Mouse (Mus musculus) heart, embryonic 13.5 days (tissue): ENCODE measurements around the gene Atoh8. TPM values are rescaled to one million over a fixed set of nuclear protein-coding genes. Genes with fewer than 3 reads are reported as not detected.
A peak's percentile ranks its signal among the peaks of the same experiment; 100 is the strongest.

Experiments
- ATAC-seq: fragments of 200-750 bp; cut with Nextera tagmentation; 2 replicates; pipeline ENCODE4 v1.8.0; 2017; ENCODE audit warnings: moderate TSS enrichment; ENCODE audit not compliant: insufficient number of reproducible peaks, low FRiP score, low TSS enrichment; ENCODE audit errors: extremely low read depth
- H3K27ac ChIP-seq: fragments of 300-500 bp; sonication (generic); replicated peaks from 2 replicates; pipeline ENCODE4 v1.5.1; 2015; ENCODE audit warnings: moderate library complexity, mild to moderate bottlenecking, inconsistent platforms
- H3K27me3 ChIP-seq: fragments of 300-500 bp; sonication (generic); replicated peaks from 2 replicates; pipeline ENCODE4 v1.6.1; 2015; ENCODE audit warnings: mild to moderate bottlenecking, inconsistent platforms
- H3K36me3 ChIP-seq: fragments of 300-500 bp; sonication (generic); 2 replicates; pipeline ENCODE4 v1.6.1; 2015; ENCODE audit warnings: mild to moderate bottlenecking, inconsistent platforms
- H3K4me1 ChIP-seq: fragments of 300-500 bp; sonication (generic); 2 replicates; pipeline ENCODE4 v1.6.1; 2015; ENCODE audit warnings: inconsistent platforms
- H3K4me2 ChIP-seq: fragments of 300-500 bp; sonication (generic); 2 replicates; pipeline ENCODE4 v1.6.1; 2015; ENCODE audit warnings: inconsistent platforms, mild to moderate bottlenecking, moderate library complexity
- H3K4me3 ChIP-seq: fragments of 300-500 bp; sonication (generic); 2 replicates; pipeline ENCODE4 v1.5.1; 2015; ENCODE audit warnings: moderate library complexity, mild to moderate bottlenecking, inconsistent platforms
- H3K9ac ChIP-seq: fragments of 300-500 bp; sonication (generic); 2 replicates; pipeline ENCODE4 v1.6.1; 2015; ENCODE audit warnings: inconsistent platforms, mild to moderate bottlenecking, moderate library complexity
- H3K9me3 ChIP-seq: fragments of 300-500 bp; sonication (generic); 2 replicates; pipeline ENCODE4 v1.6.1; 2016; ENCODE audit warnings: inconsistent platforms
- WGBS: fragments of 180-500 bp; shearing (Covaris S2); methylation state at CpG from one replicate; pipeline ENCODE4 v1.1.7; 2015; ENCODE audit warnings: mixed read lengths; 5-methylcytosine and 5-hydroxymethylcytosine counted together
- polyA plus RNA-seq: library from polyadenylated mRNA; unstranded; fragments of >200 nt; fragmentation: Nextera tagmentation; extraction: Ambion mirVana; gene quantifications from 2 replicates; pipeline ENCODE4 v1.2.1, GENCODE M21; 2015

Atoh8 gene
- polyA plus RNA-seq, 1 experiment from 2014 or later, result 13.7 TPM

DNA sequence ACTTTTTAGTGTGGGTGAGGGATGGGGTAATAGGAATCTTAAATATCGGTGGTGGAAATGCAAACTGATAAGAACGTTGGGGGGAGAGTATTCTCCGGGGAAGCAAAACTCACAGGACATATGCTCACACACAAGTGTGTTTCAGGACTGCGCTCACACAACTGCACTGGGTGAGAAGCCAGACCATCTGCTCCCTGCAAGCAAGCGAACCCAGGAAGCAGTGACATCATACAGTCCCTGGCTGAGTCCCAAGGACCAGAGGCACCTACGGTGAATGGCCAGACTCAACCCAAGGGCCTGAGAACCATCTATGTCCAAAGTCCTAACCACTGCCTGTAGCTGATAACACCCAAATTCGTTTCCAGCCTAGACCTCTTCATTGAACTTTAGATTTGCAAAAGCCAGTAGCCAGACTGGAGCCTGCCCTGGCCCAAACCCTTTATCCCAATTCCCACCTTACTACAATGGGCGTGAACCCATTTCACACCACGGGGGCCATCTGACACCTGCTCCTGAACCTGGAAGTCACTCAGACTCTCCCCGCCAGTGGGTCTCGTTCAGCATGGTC is 35.7 kb upstream of the Atoh8 start:
- Histone ChIP-seq H3K36me3 (no peaks in the 10 kb centered on the region), H3K4me2 (no peak overlapping the region), H3K4me3 (no peak overlapping the region), H3K4me1 (peaks cover 30% of the 10 kb centered on the region), H3K9ac (no peak overlapping the region; the same call in 1 of the 2 replicates), H3K27me3 (no peaks in the 10 kb centered on the region), H3K9me3 (no peaks in the 10 kb centered on the region), H3K27ac (no peak overlapping the region)
- WGBS, result 68% methylated on average over 11 of the region's 11 CpGs
- no peak for ATAC-seq

DNA sequence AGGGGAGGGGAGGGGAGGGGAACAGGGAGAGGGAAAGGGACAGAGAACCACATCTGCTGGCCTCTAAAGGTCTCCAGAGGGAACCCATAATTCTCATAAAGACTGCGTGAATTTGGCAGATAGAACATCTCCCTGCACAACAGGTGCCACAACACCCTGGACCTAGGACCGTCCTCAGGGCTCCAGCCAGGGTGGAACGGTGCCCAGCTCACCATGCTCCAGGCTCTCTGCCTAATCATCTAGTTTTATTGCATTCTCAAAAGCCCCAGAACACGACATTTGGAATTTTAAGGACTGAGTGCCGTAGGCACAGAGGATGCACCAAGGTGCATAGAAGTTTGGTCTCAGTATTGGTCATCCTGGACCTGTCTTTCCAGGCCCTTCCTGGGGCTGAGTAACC is 34.9 kb upstream of the Atoh8 start:
- H3K4me1 ChIP-seq, result peaks cover 38% of the 10 kb centered on the region
- WGBS, result 87% methylated on average over 5 of the region's 5 CpGs
- no peak for ATAC-seq

DNA sequence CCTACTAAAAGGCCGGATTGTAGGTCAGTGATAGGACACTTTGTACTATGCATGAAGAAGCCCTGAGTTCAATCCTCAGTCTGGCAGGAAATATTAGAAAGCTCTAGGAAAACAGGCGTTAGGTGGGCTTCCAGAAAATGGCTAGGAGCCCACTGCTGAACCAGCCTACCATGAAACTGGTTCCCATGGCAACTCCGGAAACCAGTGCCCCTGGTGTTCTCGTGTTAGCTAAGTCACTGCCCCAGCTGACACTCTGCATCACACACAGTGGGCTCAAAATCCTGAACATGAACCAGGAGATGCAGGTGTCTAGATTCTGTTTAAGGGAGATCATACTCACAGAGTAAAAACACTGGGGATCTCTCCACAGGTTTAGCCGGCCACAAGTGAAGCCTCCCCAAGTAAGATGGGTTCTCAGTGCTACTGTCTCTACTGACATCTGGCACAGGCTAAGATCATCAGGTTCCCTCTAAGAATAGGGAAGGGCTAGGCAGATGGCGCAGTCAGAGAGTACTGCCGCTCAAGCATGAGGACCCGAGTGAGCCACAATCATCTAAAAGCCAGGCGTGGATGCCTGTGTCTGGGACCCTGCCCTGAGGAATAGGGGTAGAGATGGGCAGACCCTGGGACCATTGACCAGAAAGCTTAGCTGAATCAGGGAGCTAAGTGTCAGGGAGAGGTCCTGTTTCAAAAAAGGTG is 32.9 kb upstream of the Atoh8 start:
- Histone ChIP-seq H3K27me3 (no peaks in the 10 kb centered on the region), H3K36me3 (no peaks in the 10 kb centered on the region), H3K4me3 (no peak overlapping the region), H3K9ac (no peak overlapping the region), H3K4me2 (no peak overlapping the region), H3K27ac (no peak overlapping the region), H3K9me3 (no peaks in the 10 kb centered on the region), H3K4me1 (peaks cover 41% of the 10 kb centered on the region)
- 74% methylated on average over 9 of the region's 9 CpGs for WGBS
- ATAC-seq, result no peak

More for the DNA sequence above, 34.9 kb upstream of the Atoh8 start:
- no peak overlapping the region for H3K27ac ChIP-seq
- no peaks in the 10 kb centered on the region for H3K9me3 ChIP-seq
- H3K4me2 ChIP-seq, result no peak overlapping the region
- H3K27me3 ChIP-seq, result no peaks in the 10 kb centered on the region
- H3K9ac ChIP-seq, result no peak overlapping the region
- no peak overlapping the region for H3K4me3 ChIP-seq
- H3K36me3 ChIP-seq, result no peaks in the 10 kb centered on the region

DNA sequence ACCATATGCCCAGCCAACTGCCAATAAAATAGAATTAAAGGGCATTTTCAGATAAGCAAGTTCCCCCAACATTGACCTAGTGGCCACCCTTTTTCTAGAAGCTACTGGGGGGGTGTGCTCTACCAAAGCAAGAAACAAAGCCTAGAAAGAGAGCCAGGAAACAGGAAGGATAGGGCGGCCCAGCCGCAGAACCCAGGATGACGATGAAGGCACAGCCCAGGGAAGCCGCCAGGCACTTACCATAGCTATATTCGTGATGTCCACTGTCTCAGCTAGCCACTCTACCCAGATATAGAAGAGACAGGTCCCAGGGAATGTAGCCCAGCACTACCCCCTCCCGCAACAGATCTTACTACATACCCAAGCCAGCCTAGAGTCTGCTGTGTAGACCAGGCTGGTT is 30.3 kb upstream of the Atoh8 start:
- Histone ChIP-seq H3K4me3 (no peak overlapping the region), H3K27me3 (no peaks in the 10 kb centered on the region), H3K4me2 (no peak overlapping the region), H3K27ac (no peak overlapping the region; the same call in 1 of the 2 replicates), H3K9me3 (no peaks in the 10 kb centered on the region), H3K4me1 (peaks cover 32% of the 10 kb centered on the region), H3K36me3 (no peaks in the 10 kb centered on the region), H3K9ac (no peak overlapping the region)
- WGBS, result 57% methylated on average over 6 of the region's 6 CpGs
- ATAC-seq, result no peak

DNA sequence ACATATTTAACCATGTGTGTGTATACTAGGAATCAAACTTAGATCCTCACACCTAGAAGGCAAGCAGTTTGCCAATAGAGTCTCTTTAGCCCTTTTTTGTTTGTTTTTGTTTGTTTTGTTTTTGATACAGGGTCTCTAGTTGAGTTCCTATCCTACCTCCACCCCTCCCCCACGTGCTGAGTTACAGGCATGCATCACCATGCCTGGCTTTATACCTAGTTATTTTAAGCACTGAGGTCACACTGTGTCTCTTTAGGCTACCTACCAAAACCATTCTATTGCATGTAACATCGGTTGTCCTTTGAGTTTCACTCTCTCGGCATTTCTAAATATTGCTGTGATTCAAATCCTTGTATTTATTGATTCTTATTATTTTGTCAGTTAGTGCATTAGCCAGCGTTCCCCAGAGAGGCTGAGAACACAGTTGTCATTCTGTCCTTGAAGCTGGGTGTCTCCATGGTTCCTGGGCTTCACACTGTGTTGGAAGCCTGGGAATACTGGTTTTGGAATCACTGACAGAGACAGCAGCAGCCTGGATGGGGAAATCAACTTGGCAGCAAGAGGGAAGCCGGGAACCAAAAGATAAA is 28.4 kb upstream of the Atoh8 start:
- H3K27me3 ChIP-seq, result no peaks in the 10 kb centered on the region
- H3K9me3 ChIP-seq, result no peaks in the 10 kb centered on the region
- H3K27ac ChIP-seq, result peak overlapping the region; percentile 89
- no peak for ATAC-seq
- no peak overlapping the region for H3K4me3 ChIP-seq
- H3K4me2 ChIP-seq, result peak overlapping the region; percentile 50
- H3K9ac ChIP-seq, result peak overlapping the region; percentile 64; the same call in 1 of the 2 replicates
- 35% methylated on average over 5 of the region's 5 CpGs for WGBS
- peaks cover 43% of the 10 kb centered on the region for H3K4me1 ChIP-seq
- no peaks in the 10 kb centered on the region for H3K36me3 ChIP-seq

DNA sequence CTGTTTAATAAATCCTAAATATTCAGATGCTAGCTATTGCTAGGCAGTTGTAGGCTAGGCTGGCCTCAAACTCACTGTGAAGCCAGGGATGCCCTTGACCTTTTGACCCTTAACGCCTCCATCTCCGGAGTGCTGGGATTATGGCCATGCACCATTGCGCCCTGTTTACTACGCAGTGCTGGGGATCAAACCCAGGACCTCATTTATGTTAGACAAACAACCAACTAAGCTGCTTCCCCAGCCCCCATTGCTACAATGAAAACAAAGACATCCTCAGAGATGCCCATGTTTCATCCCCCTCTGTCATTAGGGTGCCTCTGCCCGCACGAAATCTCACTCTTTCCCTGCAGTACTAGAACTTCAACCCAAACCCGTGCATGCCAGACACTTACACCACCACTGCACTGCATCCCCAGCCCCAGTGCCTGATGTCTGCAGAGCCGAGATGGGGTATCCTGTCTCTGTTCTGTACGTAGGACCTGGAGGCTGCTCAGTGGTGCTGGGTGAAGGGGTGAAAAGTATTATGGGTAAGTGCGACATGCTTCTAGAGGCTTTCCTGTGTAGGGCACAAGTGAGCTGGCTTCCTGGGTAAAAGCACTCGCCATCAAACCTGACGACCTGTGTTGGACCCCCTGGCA is 26.4 kb upstream of the Atoh8 start:
- WGBS, result 76% methylated on average over 12 of the region's 12 CpGs
- H3K36me3 ChIP-seq, result no peaks in the 10 kb centered on the region
- H3K9me3 ChIP-seq, result no peaks in the 10 kb centered on the region
- peaks cover 43% of the 10 kb centered on the region for H3K4me1 ChIP-seq
- H3K9ac ChIP-seq, result no peak overlapping the region
- H3K4me2 ChIP-seq, result no peak overlapping the region
- no peak overlapping the region for H3K4me3 ChIP-seq
- H3K27ac ChIP-seq, result no peak overlapping the region
- H3K27me3 ChIP-seq, result no peaks in the 10 kb centered on the region
- ATAC-seq, result no peak

DNA sequence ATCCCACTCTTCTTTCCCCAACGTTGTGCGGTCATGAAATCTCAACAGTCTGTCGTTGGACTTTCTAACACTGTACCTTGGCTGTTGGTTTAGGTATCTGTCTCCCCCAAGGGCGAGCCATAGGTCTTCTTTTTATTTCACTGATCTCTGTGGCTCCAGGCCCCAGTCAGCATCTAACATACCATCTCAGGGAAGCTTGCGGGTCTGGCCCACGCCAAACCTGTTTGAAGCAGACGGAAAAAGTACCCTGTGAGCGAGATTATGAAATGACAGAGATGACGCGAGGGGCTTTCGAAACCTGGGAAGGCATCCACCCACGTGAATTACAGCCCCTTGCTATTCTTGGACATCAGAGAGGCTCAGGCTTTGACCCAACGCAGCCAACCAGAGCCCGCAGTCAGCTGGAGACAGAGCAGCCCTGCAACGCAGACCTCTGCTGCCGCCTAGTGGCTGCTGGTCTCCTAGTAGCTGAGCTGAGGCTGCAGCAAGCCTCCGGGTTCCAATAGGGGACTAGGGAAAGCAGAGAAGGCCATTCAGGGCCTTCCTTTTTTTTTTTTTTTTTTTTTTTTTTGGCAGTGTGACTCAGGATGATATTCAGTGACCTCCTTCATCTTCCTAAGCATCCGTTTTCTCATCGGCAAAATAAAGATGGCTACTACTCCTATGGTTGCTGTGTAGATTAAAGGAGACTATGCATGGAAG is 25.8 kb upstream of the Atoh8 start:
- Histone ChIP-seq H3K4me2 (peak overlapping the region; percentile 42), H3K9ac (peak overlapping the region; percentile 61; the same call in 1 of the 2 replicates), H3K4me3 (no peak overlapping the region), H3K27me3 (no peaks in the 10 kb centered on the region), H3K36me3 (no peaks in the 10 kb centered on the region), H3K27ac (peak overlapping the region; percentile 64), H3K4me1 (peaks cover 43% of the 10 kb centered on the region), H3K9me3 (no peaks in the 10 kb centered on the region)
- 21% methylated on average over 19 of the region's 19 CpGs for WGBS
- ATAC-seq, result peak; percentile 66; the same call in 1 of the 2 replicates

DNA sequence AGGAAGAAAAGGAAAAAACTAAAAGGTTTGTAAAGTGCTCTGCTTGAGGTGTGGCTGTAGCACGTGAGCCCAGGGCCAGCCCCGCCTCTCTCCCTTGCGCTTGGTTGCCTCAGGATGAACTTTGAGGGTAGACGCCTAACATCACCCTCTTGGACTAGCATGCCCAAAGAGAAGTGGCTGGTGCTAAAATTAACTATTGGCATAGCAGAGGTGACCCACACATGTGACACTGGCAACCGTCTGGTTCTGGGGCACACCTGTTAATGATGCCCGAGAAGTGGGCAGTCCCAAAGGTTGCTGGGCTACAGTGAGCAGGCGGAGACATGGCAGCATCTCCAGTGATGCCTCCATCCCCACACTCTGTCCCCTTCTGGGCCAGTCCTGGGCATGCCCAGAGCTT is 24.1 kb upstream of the Atoh8 start:
- Histone ChIP-seq H3K4me3 (no peak overlapping the region), H3K27ac (no peak overlapping the region), H3K9ac (0 out of 2 replicates have a peak overlapping the region, but pooled peaks have one; percentile 37), H3K4me1 (peaks cover 42% of the 10 kb centered on the region), H3K9me3 (no peaks in the 10 kb centered on the region), H3K36me3 (no peaks in the 10 kb centered on the region), H3K4me2 (no peak overlapping the region), H3K27me3 (no peaks in the 10 kb centered on the region)
- no peak for ATAC-seq
- 57% methylated on average over 7 of the region's 7 CpGs for WGBS

DNA sequence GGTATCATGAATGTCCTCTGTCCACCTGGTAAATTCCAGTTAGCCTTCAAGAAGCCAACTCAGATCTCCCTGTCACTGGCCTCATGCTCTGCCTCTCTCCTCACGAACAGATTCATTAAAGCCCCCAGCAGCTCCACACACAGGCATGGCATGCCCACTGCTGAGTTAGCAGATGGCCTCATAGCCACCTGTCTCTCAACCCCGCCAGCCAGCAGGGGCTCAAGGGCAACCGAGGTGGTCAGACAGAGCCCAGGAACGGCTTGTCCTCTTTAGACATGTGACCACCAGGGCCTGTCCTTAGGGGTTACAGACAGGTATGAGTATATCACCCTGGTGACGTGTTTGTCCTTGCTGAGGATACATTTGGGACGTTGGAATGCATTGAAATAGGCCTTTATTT is 19.9 kb upstream of the Atoh8 start:
- no peak overlapping the region for H3K27ac ChIP-seq
- WGBS, result 56% methylated on average over 6 of the region's 6 CpGs
- no peaks in the 10 kb centered on the region for H3K36me3 ChIP-seq
- no peaks in the 10 kb centered on the region for H3K27me3 ChIP-seq
- H3K4me1 ChIP-seq, result peaks cover 34% of the 10 kb centered on the region
- H3K9ac ChIP-seq, result no peak overlapping the region; the same call in 1 of the 2 replicates
- no peak overlapping the region for H3K4me2 ChIP-seq
- H3K4me3 ChIP-seq, result no peak overlapping the region
- H3K9me3 ChIP-seq, result no peaks in the 10 kb centered on the region
- no peak for ATAC-seq

DNA sequence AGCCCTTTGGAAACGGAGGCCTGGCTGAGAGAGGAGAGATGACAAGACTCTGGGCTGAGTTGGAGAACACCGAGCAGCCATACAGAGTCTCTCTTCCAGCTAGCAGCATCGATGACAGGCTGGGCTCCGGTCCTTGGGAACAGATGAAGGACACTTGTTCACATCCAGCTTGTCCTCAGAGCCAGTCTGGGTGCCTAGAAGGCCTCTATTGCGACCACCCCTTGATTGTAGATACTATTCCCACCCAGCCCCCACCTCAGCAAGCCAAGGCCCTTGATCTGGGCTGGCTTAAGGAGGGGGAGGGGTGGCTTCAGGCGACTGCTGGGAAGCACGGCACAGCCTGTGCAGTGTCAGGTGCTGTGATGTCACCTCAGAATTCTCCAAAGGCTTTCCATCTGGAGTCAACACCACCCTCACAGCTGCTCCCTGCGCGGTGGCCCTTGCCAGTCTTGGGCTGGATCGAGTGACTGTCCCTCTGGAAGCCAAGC is 19.3 kb upstream of the Atoh8 start:
- H3K4me3 ChIP-seq, result no peak overlapping the region
- H3K9ac ChIP-seq, result peak overlapping the region; percentile 44; the same call in 1 of the 2 replicates
- H3K9me3 ChIP-seq, result no peaks in the 10 kb centered on the region
- H3K36me3 ChIP-seq, result no peaks in the 10 kb centered on the region
- peaks cover 30% of the 10 kb centered on the region for H3K4me1 ChIP-seq
- ATAC-seq, result peak; percentile 41; the same call in 1 of the 2 replicates
- no peak overlapping the region for H3K4me2 ChIP-seq
- H3K27me3 ChIP-seq, result no peaks in the 10 kb centered on the region
- H3K27ac ChIP-seq, result peak overlapping the region; percentile 63
- 27% methylated on average over 10 of the region's 10 CpGs for WGBS
